Mouse (Mus musculus): ENCODE measurements at regions not wholly inside any gene's neighbourhood (a gene's known extent, or its start where the extent isn't known, plus 50 kb on each side); places are given as distances from the start of the nearest gene placed in this dataset.

DNA sequence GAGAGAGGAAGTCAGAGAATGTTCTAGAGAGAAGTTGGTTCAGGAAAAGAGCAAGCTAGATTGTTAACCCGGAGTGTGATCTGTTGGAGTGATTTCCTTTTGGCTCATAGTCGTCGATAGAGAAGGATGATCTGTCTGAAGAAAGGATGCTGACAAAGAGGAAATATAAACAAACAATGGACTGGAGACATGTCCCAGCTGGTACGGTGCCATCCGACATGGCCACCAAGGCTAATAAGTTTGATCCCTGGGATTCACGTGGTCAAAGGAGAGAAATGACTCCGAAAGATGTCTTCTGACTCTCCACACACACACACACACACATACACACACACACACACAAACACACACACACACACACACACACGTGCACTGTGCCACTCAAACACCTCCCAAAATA is 113.5 kb upstream of the Mrps10 start:
- TF ChIP-seq CTCF (conservative IDR thresholded peaks at IDR 0.05; ENCODE audit: low read length) (no peak), NANOG (IDR thresholded peaks at IDR 0.05; ENCODE audit: borderline replicate concordance, low read length) (no peak)
